Mouse (Mus musculus) kidney, adult 2 months (tissue): ENCODE measurements at regions not wholly inside any gene's neighbourhood (a gene's known extent, or its start where the extent isn't known, plus 50 kb on each side); places are given as distances from the start of the nearest gene placed in this dataset.

Source experiments
- CTCF ChIP-seq: fragments of 200-500 bp; conservative IDR thresholded peaks from 2 replicates; pipeline ENCODE4 v1.5.1; 2011; ENCODE audit warnings: low read depth, mild to moderate bottlenecking, control low read depth, low read length, moderate library complexity, mixed read lengths; ENCODE audit not compliant: insufficient read depth, insufficient read length
- POLR2A ChIP-seq: fragments of 200-500 bp; IDR thresholded peaks from one replicate; pipeline ENCODE4 v1.6.1; 2011; ENCODE audit warnings: low read depth, low read length, control low read depth

DNA sequence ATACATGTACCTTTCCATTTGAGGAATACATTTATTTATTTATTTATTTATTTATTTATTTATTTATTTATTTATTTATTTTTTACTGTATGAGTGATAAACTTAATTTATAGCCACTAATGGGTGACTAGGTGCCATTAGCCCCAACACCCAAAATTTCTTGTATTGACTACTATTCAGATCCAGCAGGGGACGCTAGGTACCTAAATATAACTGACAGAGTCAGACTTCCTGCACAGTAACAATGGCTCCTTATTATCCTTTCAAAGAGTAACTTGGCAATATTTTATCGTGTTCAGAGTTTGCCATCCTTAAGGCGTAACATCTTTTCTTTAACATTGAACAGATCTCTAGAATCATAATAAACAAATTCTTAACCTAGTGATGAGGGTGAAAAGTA lies 206.7 kb downstream of the Chm start:
- TF ChIP-seq CTCF = no peak
- TF ChIP-seq POLR2A = no peak
